Mouse (Mus musculus): ENCODE results near the gene Zeb2. TPM values are rescaled to one million over a fixed set of nuclear protein-coding genes. Genes with fewer than 3 reads are reported as not detected.

The Zeb2 gene
- polyA plus RNA-seq, 1 experiment: 59.0 TPM

DNA sequence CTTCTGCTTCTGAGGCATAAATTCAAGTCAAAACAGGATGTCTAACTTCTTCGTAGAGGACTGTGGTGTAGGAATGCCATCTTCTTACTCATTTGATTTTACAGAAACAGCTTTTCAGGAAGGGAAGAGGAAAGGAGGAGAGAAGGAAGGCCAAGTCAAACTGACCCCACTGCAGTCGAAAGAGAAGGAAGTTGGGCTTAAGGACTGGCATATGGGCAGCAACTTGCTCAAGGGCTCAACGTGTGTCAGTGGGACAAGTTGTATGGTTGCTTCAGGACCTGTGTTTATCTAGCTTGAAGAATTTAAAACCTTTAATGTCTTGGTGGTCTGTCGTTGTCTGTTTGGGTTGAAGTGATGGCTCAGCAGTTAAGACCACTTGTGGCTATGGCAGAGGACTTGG, 67.3 kb downstream of the Zeb2 start:
- no peak for DNase-seq
- no peak overlapping the region for H3K4me3 ChIP-seq (replicated peaks; ENCODE audit: extremely low read depth, low read depth, low read length)
- no peak for TF ChIP-seq CTCF (IDR thresholded peaks at IDR 0.05; ENCODE audit: insufficient read depth, low read length)
- no peak for TF ChIP-seq POLR2A (IDR thresholded peaks at IDR 0.05; ENCODE audit: borderline replicate concordance, extremely low read depth, low read depth, low read length)
- WGBS: 52% methylated on average over 4 of the region's 4 CpGs
- peaks cover 24% of the 10 kb centered on the region for H3K4me1 ChIP-seq (ENCODE audit: control insufficient read depth, insufficient read depth, low read length)

DNA sequence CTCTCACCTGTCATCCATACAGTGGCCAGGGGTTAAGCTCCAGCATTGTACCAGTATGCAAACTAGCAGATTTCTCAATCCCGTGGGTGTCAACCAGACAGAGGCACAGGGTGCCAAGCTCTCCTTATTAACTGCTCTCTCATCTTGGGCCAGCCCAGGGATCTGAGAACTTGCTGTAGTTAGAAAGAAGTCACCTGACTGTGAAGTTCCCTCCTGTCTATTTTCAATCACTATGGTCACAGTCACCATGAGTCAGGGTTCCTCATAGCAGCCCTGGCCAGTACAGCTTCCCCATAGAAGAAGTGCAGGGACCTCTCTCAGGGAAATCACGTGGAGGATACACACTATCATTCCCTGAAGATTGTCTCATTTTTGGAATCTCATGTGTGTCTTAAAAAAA, 67.9 kb downstream of the Zeb2 start:
- DNase-seq: no peak
- TF ChIP-seq POLR2A (IDR thresholded peaks at IDR 0.05; ENCODE audit: borderline replicate concordance, extremely low read depth, low read depth, low read length) (no peak), CTCF (IDR thresholded peaks at IDR 0.05; ENCODE audit: insufficient read depth, low read length) (no peak)
- WGBS: 30% methylated on average over 2 of the region's 2 CpGs
- Histone ChIP-seq H3K4me3 (replicated peaks; ENCODE audit: extremely low read depth, low read depth, low read length) (no peak overlapping the region), H3K4me1 (ENCODE audit: control insufficient read depth, insufficient read depth, low read length) (peaks cover 26% of the 10 kb centered on the region)

DNA sequence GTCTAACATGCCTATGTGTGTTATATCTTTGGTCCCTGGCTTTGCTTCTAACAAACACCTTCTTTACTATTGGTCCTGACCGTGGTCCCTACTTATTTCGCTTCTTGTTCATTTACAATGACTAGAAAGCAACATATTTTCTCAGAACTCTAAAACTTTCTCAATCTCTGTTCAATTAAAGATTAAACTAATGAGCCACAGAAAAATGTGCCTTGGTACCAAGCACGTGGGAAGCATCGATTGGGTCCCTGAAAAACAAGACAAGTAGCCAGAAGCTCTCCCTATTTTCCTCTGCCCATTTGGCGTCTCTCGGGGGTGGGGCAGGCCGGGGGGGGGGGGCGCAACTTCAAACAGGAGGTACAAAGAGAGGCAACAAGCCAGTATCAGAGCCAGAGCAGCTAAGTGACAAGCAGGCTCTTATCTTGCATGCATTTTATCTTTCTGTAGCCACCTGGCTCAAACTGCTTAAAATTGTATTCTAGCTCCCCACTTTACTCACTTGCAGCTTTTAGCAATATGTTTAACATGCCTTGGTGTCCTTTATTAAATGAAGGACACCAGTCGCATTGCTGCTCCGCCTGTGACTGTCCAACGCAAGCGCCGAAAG, 76.4 kb downstream of the Zeb2 start:
- WGBS: 67% methylated on average over 13 of the region's 13 CpGs
- TF ChIP-seq POLR2A (IDR thresholded peaks at IDR 0.05; ENCODE audit: borderline replicate concordance, extremely low read depth, low read depth, low read length) (no peak), CTCF (IDR thresholded peaks at IDR 0.05; ENCODE audit: insufficient read depth, low read length) (no peak)
- DNase-seq: no peak

DNA sequence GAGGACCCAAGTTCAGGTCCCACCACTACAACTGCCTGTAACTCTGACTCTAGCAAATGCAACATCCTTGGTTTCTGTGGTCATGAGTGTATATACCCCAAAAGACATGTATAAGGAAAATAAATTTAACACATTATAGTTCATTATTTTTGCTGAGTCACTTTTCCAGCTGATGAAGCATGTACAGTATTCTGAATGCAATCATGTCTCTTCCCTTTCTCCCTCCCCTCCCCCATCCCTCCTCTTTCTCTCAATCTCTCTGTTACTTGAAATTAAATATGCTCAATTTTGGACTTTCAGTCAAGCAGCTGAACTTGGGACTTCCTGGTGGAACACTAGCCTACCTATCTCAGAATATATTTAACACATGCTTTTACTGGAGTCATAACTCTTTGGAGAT, 77.7 kb downstream of the Zeb2 start:
- TF ChIP-seq POLR2A (IDR thresholded peaks at IDR 0.05; ENCODE audit: borderline replicate concordance, extremely low read depth, low read depth, low read length) (no peak), CTCF (IDR thresholded peaks at IDR 0.05; ENCODE audit: insufficient read depth, low read length) (no peak)
- Histone ChIP-seq H3K4me3 (replicated peaks; ENCODE audit: extremely low read depth, low read depth, low read length) (no peak overlapping the region), H3K4me1 (ENCODE audit: control insufficient read depth, insufficient read depth, low read length) (peaks cover 11% of the 10 kb centered on the region)
- DNase-seq: no peak

More for the DNA sequence above, 76.4 kb downstream of the Zeb2 start:
- Histone ChIP-seq H3K4me3 (replicated peaks; ENCODE audit: extremely low read depth, low read depth, low read length) (no peak overlapping the region), H3K4me1 (ENCODE audit: control insufficient read depth, insufficient read depth, low read length) (peaks cover 12% of the 10 kb centered on the region)

DNA sequence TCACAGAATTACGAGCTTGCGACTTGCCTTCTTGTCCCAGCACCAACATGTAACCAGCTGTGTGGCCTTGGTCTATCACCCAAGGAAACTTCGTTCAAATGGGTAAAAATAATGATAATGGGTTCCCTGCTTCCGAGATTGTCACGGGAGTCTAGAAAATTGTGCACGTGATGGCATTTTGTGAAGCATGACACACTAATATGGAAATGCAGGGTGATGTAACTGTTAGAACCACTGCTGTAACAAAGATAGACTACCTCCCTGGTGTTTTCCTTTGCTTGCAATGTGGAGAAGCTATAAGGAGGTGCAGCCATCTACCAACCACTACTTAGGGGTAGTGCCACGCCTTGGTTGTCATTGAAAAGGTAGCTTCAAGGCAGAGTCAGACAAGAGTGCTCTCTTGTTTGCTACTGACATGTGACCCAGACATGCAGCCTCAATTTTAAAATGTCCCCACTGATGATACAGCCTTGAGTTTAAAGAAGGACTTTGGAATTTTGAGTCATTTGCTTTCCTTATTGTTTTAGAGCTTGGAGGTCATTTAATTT, 89.0 kb downstream of the Zeb2 start:
- Histone ChIP-seq H3K4me1 (ENCODE audit: control insufficient read depth, insufficient read depth, low read length) (peaks cover 9% of the 10 kb centered on the region), H3K4me3 (replicated peaks; ENCODE audit: extremely low read depth, low read depth, low read length) (no peak overlapping the region)
- 78% methylated on average over 7 of the region's 7 CpGs for WGBS
- DNase-seq: no peak
- TF ChIP-seq CTCF (IDR thresholded peaks at IDR 0.05; ENCODE audit: insufficient read depth, low read length) (no peak), POLR2A (IDR thresholded peaks at IDR 0.05; ENCODE audit: borderline replicate concordance, extremely low read depth, low read depth, low read length) (no peak)

DNA sequence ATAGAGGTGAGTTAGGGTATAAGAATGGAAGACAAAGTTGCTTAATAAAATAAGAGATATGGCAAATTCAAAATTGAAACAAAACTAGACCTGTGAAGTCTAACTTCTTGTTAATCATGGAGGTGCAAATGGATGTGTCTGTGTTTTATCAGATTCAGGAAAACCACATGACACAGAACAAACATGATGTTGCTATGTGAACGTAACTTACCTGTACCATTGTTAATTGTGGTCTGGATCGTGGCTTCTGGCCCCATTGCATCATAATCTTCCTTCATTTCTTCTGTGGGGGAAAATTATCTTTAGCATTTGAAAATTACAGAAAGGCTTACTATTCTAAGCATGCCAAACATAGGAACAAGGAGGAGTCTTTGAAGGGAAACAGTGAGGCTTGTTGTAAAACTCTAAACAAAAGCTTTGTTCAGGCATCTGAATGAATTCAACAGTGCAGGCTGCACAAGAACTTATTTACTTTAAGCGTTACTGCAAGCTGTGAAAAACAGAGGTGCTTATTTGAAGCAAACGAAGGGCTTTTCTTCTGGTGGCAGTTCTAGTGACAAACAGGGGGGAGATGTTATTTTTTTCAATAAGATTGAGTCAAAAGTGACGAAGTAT, 99.9 kb downstream of the Zeb2 start:
- DNase-seq: no peak
- peaks cover 13% of the 10 kb centered on the region for H3K4me1 ChIP-seq (ENCODE audit: control insufficient read depth, insufficient read depth, low read length)
- TF ChIP-seq POLR2A (IDR thresholded peaks at IDR 0.05; ENCODE audit: borderline replicate concordance, extremely low read depth, low read depth, low read length): no peak
- no peak for TF ChIP-seq CTCF (IDR thresholded peaks at IDR 0.05; ENCODE audit: insufficient read depth, low read length)
- no peak overlapping the region for H3K4me3 ChIP-seq (replicated peaks; ENCODE audit: extremely low read depth, low read depth, low read length)
- 51% methylated on average over 5 of the region's 5 CpGs for WGBS

DNA sequence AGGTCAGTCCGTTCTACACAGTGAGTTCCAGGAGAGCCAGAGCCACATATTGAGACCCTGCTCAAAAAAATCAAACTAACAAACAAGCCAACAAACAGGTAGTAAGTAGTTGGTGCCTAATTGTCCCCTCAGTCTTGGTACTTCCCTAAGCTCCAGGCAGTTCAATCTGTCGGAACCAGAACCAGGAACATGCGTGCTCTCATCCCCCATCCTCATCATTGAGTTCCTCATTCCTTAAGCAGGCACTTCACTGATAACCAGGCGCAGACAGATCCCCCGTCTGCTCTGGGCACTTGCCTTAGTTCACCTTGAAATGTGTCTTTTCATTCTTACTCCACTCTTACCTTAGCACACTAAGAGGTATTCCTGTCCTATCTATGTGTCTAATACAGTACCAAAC, 103.9 kb downstream of the Zeb2 start:
- Histone ChIP-seq H3K4me1 (ENCODE audit: control insufficient read depth, insufficient read depth, low read length) (no peaks in the 10 kb centered on the region; the same call in 1 of the 2 replicates), H3K4me3 (replicated peaks; ENCODE audit: extremely low read depth, low read depth, low read length) (no peak overlapping the region)
- WGBS: 77% methylated on average over 5 of the region's 5 CpGs
- TF ChIP-seq POLR2A (IDR thresholded peaks at IDR 0.05; ENCODE audit: borderline replicate concordance, extremely low read depth, low read depth, low read length) (no peak), CTCF (IDR thresholded peaks at IDR 0.05; ENCODE audit: insufficient read depth, low read length) (no peak)
- no peak for DNase-seq

DNA sequence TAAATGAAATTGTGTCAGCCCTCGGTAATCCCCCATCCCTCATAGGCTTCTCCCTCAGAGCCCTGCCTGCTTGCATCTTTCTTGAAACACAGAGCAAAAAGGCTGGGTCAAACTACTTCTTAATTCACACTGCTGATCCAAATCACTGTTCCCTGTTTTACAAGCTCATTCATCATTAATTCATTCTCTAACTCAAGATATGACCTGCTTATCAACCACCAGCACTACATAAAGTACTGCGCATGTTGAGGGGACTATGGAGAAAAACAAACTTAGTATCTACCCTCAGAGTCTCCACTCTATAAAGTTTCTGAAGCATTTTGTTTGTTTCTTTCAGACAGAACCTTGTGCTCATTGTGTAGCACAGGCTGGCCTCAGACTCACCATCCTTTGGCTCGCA, 104.5 kb downstream of the Zeb2 start:
- 90% methylated on average over 3 of the region's 3 CpGs for WGBS
- no peak overlapping the region for H3K4me3 ChIP-seq (replicated peaks; ENCODE audit: extremely low read depth, low read depth, low read length)
- no peak for TF ChIP-seq CTCF (IDR thresholded peaks at IDR 0.05; ENCODE audit: insufficient read depth, low read length)
- no peak for DNase-seq
- H3K4me1 ChIP-seq (ENCODE audit: control insufficient read depth, insufficient read depth, low read length): no peaks in the 10 kb centered on the region; the same call in 1 of the 2 replicates

DNA sequence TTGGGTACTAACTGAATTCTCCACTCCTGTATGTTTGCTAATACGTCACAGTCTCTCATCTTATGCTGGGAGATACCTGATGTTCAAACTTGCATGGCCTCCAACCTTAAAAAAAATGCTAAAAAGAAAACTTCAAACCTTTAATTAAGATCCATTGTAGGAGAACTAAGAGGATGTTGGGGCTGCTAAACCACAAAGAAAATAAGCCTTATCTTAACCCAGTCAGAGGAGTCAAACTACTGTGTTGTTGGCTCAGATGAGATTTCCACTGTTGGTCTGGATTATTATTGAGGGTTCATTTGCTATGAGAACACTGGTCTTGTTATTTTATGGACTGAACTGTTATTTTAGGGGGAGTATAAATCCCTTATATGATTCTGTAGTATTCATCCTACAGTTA, 106.5 kb downstream of the Zeb2 start:
- TF ChIP-seq POLR2A (IDR thresholded peaks at IDR 0.05; ENCODE audit: borderline replicate concordance, extremely low read depth, low read depth, low read length): no peak
- no peak for TF ChIP-seq CTCF (IDR thresholded peaks at IDR 0.05; ENCODE audit: insufficient read depth, low read length)
- Histone ChIP-seq H3K4me3 (replicated peaks; ENCODE audit: extremely low read depth, low read depth, low read length) (no peak overlapping the region), H3K4me1 (ENCODE audit: control insufficient read depth, insufficient read depth, low read length) (no peaks in the 10 kb centered on the region)
- no peak for DNase-seq
- 100% methylated on average over 1 of the region's 1 CpGs for WGBS

DNA sequence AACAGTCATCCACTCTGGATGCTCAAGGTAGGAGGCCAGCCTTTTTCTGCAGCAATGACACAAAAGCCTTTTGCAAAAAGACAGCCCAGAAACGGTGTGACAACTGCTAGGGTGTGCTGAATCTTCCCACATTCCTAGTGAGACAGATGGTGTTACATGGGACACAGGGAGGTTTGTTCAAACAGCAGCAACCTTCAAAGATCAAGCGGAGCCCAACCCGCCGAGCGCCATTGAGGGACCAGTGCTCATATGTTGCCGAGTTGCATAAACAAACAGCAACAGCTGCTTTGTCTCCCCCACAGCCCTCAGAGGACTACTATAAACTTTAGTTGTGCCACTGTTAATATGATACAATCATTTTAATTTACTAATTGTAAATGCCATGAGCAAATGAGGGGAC, 117.3 kb downstream of the Zeb2 start:
- WGBS: 53% methylated on average over 6 of the region's 6 CpGs
- no peak for TF ChIP-seq CTCF (IDR thresholded peaks at IDR 0.05; ENCODE audit: insufficient read depth, low read length)
- H3K4me1 ChIP-seq (ENCODE audit: control insufficient read depth, insufficient read depth, low read length): no peaks in the 10 kb centered on the region
- DNase-seq: no peak
- H3K4me3 ChIP-seq (replicated peaks; ENCODE audit: extremely low read depth, low read depth, low read length): no peak overlapping the region
